In genomic region chr6:50382711-50383110, GRCm38 (mm10) we compare ENCODE assay signal across 15 mouse cellular contexts.
DNase-seq lines count a peak whose midpoint lies in the region; ATAC-seq and TF ChIP-seq lines count a peak whose summit lies in the region.
"Had no signal": no experiment of that assay in that cellular context is flagged by ENCODE, and none has a peak within 500 bp of the region (broad histone marks: within the 10 kb centered on the region; RNA-seq: fewer than 3 reads in every experiment).

No protein-coding gene starts in this region.

- peaks cover 16% of the 10 kb centered on the region; the same call in 1 of the 2 replicates for H3K4me1 ChIP-seq in kidney, adult 2 months (ENCODE audit: control insufficient read depth, insufficient read depth, low read length)
- H3K4me1 ChIP-seq in kidney, embryonic 14.5 days (ENCODE audit: control insufficient read depth, insufficient read depth, low read length), result 0 out of 2 replicates have a peak, but pooled peaks cover 6% of the 10 kb centered on the region
- peaks cover 48% of the 10 kb centered on the region for H3K4me1 ChIP-seq in limb, embryonic 13.5 days
- H3K4me1 ChIP-seq: hindbrain, embryonic 15.5 days had no signal

- no peak for DNase-seq in kidney, adult 2 months
- DNase-seq in 3T3-L1 (ENCODE audit: low read depth, low spot score) (peak; percentile 85), NIH3T3 (ENCODE audit: low read depth) (peak; percentile 65)
- DNase-seq in right cerebral cortex, adult 18-20 months, result no peak
- no peak for DNase-seq in left cerebral cortex, adult 8-10 months (ENCODE audit: low spot score in 2 of 2)
- DNase-seq: cerebellum, postnatal 14 days; gastrocnemius, postnatal 10 days; right cerebral cortex, postnatal 25 days had no signal

- TF ChIP-seq CTCF in kidney, adult 2 months (conservative IDR thresholded peaks at IDR 0.05; ENCODE audit: insufficient read depth, insufficient read length, low read depth, low read length), result no peak

- no peak for ATAC-seq in kidney, embryonic 14.5 days (ENCODE audit: low FRiP score, low TSS enrichment)
- ATAC-seq in limb, embryonic 13.5 days (ENCODE audit: low FRiP score, low read depth), result no peak

- WGBS in kidney, adult 2 months, result 78% methylated on average over 7 of the region's 7 CpGs
- 79% methylated on average over 7 of the region's 7 CpGs for WGBS in kidney, embryonic 14.5 days
- WGBS in limb, embryonic 13.5 days, result 87% methylated on average over 7 of the region's 7 CpGs

- TF ChIP-seq POLR2A in kidney, adult 2 months (IDR thresholded peaks at IDR 0.05; ENCODE audit: low read depth, low read length), result no peak

- H3K4me3 ChIP-seq in kidney, adult 2 months (ENCODE audit: insufficient read depth, low read depth, low read length), result no peak overlapping the region
- no peak overlapping the region for H3K4me3 ChIP-seq in kidney, embryonic 14.5 days (ENCODE audit: low read length)
- H3K4me3 ChIP-seq in limb, embryonic 13.5 days, result no peak overlapping the region
- H3K4me3 ChIP-seq: embryonic facial prominence, embryonic 12.5 days; forebrain, embryonic 12.5 days; heart, embryonic 13.5 days; hindbrain, embryonic 15.5 days; liver, embryonic 15.5 days had no signal

- H3K9ac ChIP-seq in kidney, embryonic 14.5 days (ENCODE audit: low read depth, low read length), result no peak overlapping the region; the same call in 1 of the 2 replicates
- no peak overlapping the region for H3K9ac ChIP-seq in limb, embryonic 13.5 days
- H3K9ac ChIP-seq: embryonic facial prominence, embryonic 12.5 days; forebrain, embryonic 12.5 days; hindbrain, embryonic 15.5 days; liver, embryonic 15.5 days had no signal

- 0 out of 2 replicates have a peak overlapping the region, but pooled peaks have one; percentile 18 for H3K27ac ChIP-seq in kidney, adult 2 months (ENCODE audit: insufficient read depth, low read depth, low read length)
- H3K27ac ChIP-seq in kidney, embryonic 14.5 days (ENCODE audit: low read depth, low read length), result no peak overlapping the region
- peak overlapping the region; percentile 55; the same call in 1 of the 2 replicates for H3K27ac ChIP-seq in limb, embryonic 13.5 days
- H3K27ac ChIP-seq: embryonic facial prominence, embryonic 12.5 days; forebrain, embryonic 12.5 days; hindbrain, embryonic 15.5 days; liver, embryonic 15.5 days had no signal

- no peak overlapping the region for H3K4me2 ChIP-seq in kidney, embryonic 14.5 days (replicated peaks; ENCODE audit: low read depth, low read length)
- H3K4me2 ChIP-seq in limb, embryonic 13.5 days (replicated peaks), result no peak overlapping the region
- H3K4me2 ChIP-seq: forebrain, embryonic 12.5 days; hindbrain, embryonic 15.5 days had no signal

- H3K9me3 ChIP-seq in kidney, embryonic 14.5 days (ENCODE audit: control insufficient read depth, low read length), result no peaks in the 10 kb centered on the region
- no peaks in the 10 kb centered on the region for H3K9me3 ChIP-seq in limb, embryonic 13.5 days
- H3K9me3 ChIP-seq: embryonic facial prominence, embryonic 12.5 days; forebrain, embryonic 12.5 days; heart, embryonic 13.5 days; hindbrain, embryonic 15.5 days; liver, embryonic 15.5 days had no signal

- H3K36me3 ChIP-seq in kidney, adult 2 months (ENCODE audit: control insufficient read depth, insufficient read depth, low read length), result no peaks in the 10 kb centered on the region
- H3K36me3 ChIP-seq in kidney, embryonic 14.5 days (ENCODE audit: control insufficient read depth, insufficient read depth, low read length), result no peaks in the 10 kb centered on the region
- no peaks in the 10 kb centered on the region for H3K36me3 ChIP-seq in limb, embryonic 13.5 days
- H3K36me3 ChIP-seq: embryonic facial prominence, embryonic 12.5 days; forebrain, embryonic 12.5 days; heart, embryonic 13.5 days; hindbrain, embryonic 15.5 days; liver, embryonic 15.5 days had no signal

- H3K27me3 ChIP-seq in kidney, adult 2 months (replicated peaks; ENCODE audit: control insufficient read depth, insufficient read depth, low read length), result no peaks in the 10 kb centered on the region
- no peaks in the 10 kb centered on the region for H3K27me3 ChIP-seq in kidney, embryonic 14.5 days (ENCODE audit: control insufficient read depth, insufficient read depth, low read length)
- no peaks in the 10 kb centered on the region for H3K27me3 ChIP-seq in limb, embryonic 13.5 days
- H3K27me3 ChIP-seq: embryonic facial prominence, embryonic 12.5 days; forebrain, embryonic 12.5 days; heart, embryonic 13.5 days; hindbrain, embryonic 15.5 days; liver, embryonic 15.5 days had no signal

Comparison
In these comparisons a context has a peak if more than half of its experiments do, and no peak if none do; other contexts are left out.
1. DNase-seq: peak in 3T3-L1 (single experiment) and NIH3T3 (single experiment); none in kidney, adult 2 months (single experiment), right cerebral cortex, adult 18-20 months (single experiment) and left cerebral cortex, adult 8-10 months (0 of 2).